Mouse (Mus musculus): Measurements from ENCODE around the gene Fosb. TPM values are rescaled to one million over a fixed set of nuclear protein-coding genes. Genes with fewer than 3 reads are reported as not detected.

Fosb gene
- total RNA-seq (2021) = 10 to 100 TPM; 20.9 to 54.7 TPM
- long read RNA-seq, experiment 1, partial matches to known transcripts = 1 of 8 reads
- long read RNA-seq, experiment 1, other reads (novel, unspliced or antisense) = 7 of 8 reads
- long read RNA-seq, experiment 2, partial matches to known transcripts = 0 of 1 reads
- long read RNA-seq, experiment 2, other reads (novel, unspliced or antisense) = 1 of 1 reads

DNA sequence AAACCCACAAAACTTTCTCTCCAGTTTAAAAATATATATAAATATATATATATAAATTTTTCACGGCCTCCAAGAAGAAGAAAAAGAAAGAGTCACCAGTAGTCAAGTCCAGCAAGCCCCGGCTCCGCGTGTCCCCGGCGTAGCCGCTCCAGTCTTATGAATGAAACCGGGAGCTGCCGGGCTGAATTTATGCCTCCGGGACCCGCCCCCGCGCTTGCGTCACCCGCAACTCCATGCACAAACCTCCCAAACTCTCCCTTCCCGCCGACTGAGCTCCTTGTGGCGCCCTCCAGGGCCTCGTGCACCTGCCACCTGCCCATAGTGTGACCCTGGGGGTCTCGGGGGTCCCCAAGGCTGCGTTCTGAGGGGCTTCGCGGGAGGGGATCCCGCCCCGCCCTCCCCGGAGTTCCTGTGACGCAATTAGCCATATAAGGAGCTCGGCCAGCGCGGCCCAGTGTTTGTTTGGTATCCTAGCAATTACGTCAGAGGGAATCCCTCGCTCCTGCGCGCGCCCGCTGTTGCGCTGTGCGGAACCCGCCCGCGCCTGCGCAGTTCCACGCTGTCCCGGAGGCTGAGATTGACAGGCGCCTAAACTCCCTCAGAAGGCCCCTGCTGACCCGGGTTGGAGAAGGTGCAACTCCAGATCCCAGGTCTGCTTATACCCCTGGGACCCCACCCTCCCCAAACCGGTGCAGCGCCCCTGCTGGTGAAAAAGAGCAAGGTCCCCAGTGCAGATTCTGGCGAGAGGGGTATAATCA is at the start of gene Fosb:
TSS of gene Fosb (minus strand) at position 168 of the 758 bp plus-strand sequence.
- DNase-seq (ENCODE audit: low spot score in 2 of 2) = peak; percentile 93 to 95

DNA sequence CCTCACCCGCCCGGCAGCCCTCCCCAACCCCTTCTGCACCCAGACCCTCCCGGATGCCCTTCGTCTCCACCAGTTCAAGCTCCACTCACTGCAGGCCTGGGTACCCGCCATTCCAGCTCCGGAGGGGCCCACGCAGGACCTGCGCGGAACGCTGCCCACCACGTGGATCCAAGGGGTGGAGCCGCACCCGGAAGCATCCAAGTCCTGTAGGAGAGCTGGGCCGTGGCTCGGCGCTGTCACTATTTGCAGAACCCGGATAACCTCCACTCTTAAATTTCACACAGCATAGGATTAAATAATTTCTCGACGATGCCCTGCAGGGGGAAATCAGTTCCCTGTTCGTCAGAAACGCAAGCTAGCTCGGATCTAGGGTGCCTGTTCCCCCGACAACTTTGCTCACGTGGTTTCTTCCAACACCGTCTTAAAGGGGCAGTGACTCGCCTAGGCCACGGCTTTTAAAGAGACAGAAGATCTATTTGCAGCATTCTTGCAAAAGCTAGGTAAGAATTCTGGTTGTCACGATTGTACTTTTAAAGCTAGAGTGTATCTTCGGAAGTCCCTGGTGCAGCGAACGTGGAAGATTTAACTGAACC is 49.5 kb upstream of the Fosb start, which contains the start of the genes Cd3eap and Ppp1r13l:
TSS of gene Cd3eap (minus strand) at position 185 of the 593 bp plus-strand sequence.
TSS of gene Ppp1r13l (plus strand) at position 451 of the 593 bp plus-strand sequence.
- peak; percentile 87 to 90 for DNase-seq (ENCODE audit: low spot score in 2 of 2)

DNA sequence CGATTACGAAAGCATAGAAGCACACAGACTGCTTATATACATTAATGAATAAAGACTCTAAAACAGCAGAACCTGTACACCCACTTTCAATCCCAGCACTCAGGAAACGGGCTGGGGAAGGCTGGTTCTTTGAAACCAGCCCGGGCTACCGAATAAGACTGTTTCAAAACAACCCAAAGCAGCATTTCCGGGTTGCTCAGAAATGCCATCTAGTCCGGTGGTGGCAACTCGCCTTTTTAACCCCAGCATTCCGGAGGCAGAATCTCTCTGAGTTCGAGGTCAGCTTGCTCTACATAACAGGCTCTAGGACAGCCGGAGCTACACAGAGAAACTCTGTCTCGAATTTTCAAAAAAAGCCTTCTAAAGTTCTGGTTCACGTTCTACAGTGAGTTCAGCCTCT is 48.8 kb upstream of the Fosb start:
- DNase-seq (ENCODE audit: low spot score in 2 of 2) = no peak

DNA sequence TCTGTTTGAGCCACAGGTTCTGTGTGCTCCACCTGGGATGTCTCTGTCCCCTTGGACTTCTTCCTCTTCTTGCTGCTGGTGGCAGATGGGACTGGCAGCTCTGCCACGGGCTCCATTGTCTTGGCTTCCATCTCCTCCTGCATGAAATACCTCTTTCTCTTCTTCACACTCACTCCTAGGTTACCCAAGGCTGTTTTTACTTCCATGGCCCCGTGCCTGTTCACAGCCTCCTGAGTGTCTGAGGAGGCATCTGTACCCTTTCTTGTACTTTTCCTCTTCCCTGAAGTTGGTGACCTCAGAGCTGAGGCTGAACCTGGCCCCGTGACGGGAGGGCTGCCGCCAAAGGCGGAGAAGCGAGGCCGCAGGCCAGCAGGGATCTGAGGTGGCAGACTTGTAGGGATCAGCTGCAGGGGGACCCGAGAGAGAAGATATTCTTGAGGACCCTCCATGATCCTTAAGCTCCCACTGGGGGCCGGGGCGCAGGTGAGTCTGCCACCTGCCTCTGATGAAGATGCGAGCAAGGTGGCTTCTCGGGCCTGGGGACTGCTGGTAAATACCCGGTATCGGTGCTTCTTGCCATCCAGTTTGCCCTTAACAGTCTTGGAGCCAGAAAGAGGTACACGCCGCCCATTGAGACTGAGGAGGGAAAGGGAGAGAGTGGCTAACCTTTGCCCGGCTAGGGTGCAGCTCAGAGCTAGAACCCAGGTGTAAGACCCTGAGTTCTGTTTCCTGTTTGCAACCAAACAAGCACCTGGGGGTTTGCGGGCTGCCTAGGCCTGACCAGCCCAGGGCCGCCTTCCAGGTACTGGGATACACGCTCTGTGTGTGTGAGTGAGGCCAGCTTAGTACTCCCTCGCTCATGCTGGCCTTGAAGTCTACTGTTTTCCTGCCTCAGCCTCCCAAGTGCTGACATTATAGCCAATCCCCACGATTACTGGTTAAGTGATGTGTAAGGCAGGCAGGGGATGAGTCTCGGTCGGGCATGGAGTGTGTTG is 47.8 kb upstream of the Fosb start:
- DNase-seq (ENCODE audit: low spot score in 2 of 2) = no peak

- no peak for DNase-seq (ENCODE audit: low spot score in 2 of 2)
Measured at GRCm38 (mm10) chr7:19356311-19356710, 46.5 kb upstream of the Fosb start.

DNA sequence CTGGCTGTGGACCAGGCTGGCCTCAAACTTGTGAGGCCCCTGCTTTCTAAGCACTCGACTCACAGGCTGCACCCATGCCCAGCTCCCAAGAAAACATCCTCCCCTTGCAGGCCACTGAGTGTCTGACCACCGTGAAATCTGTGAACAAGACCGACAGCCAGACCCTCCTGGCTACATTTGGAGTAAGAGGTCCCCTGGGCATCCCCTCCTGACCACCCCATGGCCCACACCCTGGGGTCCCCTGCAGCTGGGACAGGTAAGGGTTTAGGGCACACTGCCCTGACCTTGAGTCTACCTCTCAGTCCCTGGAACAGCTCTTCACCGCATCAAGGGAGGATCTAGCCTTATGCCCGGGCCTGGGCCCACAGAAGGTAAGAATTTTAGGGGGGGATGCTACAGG is 45.1 kb upstream of the Fosb start:
- DNase-seq (ENCODE audit: low spot score in 2 of 2) = no peak

GRCm38 (mm10) chr7:19350221-19350620 is 40.4 kb upstream of the Fosb start:
- DNase-seq (ENCODE audit: low spot score in 2 of 2) = no peak

DNA sequence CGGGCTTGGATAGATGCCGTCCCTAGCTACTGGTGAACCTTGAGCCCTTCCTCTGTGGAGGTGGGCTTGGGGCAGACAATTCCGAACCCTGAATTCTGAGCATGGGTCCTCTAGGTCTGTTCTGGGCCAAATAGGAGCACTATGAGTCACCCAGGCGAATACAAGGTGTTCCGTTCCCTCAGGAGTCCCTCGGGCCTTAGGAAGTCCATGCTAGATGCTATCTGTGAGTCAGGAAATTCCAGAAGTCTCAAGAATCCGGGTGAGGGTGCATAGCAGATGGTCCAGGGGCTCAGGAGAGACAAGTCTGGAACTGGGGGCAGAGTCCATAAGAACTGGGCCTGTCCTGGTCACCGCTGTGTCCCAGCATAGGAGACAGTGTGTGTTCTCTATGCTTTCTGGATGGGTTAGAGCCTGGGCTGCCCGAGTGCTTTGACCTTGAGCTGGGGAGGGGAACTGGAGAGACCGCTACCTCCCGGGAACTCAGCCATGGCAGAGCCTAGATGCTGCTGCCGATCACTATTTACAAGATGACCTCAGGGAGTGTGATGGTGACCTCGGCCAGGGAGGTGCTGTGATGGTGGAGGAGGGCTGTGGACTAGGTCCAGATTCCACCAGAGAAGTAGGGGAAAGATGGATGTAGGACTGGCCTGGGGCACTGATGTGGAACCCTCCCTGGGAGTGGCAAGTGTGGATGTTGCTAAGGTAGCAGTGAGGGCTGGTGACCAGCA is 39.5 kb upstream of the Fosb start:
- no peak for DNase-seq (ENCODE audit: low spot score in 2 of 2)

DNA sequence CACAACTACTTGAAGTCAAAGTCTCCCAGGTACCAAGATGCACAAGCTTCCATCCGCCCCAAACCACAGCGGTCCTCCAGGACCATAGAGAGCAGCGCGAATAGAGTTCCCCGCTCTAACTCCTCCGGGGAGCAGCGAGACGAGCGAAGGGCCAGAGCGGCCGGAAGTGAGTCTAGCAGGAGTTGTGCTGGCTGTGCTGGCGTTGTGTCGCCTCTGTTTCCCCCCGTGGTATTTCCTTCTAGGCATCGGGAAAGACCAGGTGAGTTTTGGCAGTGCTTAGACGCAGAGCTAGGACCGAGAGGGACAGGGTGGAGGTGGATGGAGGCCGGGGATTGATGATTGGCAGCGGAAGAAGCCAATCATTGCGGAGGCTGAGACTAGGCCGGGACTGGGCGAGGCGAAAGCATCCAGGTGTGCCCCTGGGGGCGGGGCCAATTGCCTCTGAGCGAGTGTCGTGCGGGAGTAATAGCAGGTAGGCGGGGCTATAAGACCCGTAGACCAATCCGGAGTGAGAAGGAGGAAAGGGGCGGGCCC is 35.2 kb upstream of the Fosb start:
- peak; percentile 94 to 95 for DNase-seq (ENCODE audit: low spot score in 2 of 2)

GRCm38 (mm10) chr7:19344237-19344847 is 34.5 kb upstream of the Fosb start, which contains the start of gene Ercc1:
Ercc1 (plus strand) TSS chr7:19344778.
- peak in 1 of 2 experiments; percentile 43 for DNase-seq (ENCODE audit: low spot score in 2 of 2)

- peak; percentile 70 to 77 for DNase-seq (ENCODE audit: low spot score in 2 of 2)
Measured at GRCm38 (mm10) chr7:19343210-19343808, 33.5 kb upstream of the Fosb start.

DNA sequence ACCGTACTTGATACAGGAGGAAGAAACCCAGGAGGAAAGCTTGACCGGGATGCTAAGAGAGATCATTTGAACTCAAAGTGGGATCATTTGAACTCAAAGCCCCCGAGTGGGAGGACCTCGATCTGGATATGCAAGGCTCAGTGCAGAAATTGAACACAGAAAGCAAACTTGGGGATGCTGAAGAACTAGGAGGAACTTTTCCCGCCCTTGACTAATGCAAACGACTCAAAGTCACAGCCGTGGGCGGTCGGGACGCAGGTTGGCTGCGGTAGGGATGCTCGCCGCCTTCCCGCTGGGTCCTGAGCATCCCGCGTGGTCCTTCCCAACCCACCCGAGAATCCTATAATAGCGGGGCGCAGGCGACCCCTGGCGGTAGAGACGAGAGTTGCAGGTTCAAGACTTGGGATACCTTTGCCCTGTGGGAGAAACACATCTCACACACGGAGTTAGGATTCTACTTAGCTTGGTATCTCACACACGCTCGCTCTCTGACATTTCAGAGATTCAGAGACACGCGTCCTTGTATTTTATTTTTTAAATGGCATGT is 32.7 kb upstream of the Fosb start:
- peak; percentile 91 to 93 for DNase-seq (ENCODE audit: low spot score in 2 of 2)

- peak; percentile 52 to 58 for DNase-seq (ENCODE audit: low spot score in 2 of 2)
Measured at GRCm38 (mm10) chr7:19341761-19342409, 32.0 kb upstream of the Fosb start.

DNA sequence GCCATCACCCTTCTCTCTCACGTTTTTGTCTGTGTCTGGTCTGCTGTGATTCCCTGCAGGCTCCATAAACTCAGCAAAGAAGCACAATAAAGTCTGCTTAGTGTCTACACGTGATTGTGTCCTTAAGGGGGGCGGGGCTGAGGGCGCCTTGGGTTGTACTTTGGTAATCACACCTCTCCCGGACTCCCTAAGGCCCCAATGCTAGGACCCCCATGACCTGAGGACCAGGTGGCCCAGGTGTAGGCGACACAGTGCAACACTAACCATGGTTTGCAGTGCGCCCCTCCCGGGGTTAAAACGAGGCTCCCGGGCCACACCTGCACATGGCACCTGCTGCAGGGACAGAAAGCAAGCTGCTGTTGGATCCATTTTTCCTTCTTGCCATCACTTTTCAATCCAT is 31.4 kb upstream of the Fosb start:
- DNase-seq (ENCODE audit: low spot score in 2 of 2) = no peak

GRCm38 (mm10) chr7:19338596-19338995 is 28.7 kb upstream of the Fosb start:
- no peak for DNase-seq (ENCODE audit: low spot score in 2 of 2)

DNA sequence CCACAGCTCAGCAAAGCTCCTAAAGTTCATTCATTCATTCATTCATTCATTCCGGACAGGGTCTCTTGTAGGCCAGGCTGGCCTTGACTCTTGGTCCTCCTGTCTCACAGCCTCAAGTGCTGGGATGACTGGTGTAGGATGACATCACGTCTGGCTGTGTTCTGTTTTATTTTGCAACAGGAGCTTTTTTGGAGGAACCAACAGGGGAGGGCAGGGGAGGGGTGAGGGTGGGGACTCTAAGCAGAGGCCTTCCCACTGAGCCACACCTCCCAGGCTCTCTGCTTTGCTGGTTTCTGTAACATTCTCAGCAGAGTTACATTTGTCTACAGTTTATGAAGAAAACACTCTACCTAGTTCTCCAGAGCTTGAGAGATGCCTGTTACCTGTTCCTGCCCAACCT is 28.2 kb upstream of the Fosb start:
- DNase-seq (ENCODE audit: low spot score in 2 of 2) = no peak

DNA sequence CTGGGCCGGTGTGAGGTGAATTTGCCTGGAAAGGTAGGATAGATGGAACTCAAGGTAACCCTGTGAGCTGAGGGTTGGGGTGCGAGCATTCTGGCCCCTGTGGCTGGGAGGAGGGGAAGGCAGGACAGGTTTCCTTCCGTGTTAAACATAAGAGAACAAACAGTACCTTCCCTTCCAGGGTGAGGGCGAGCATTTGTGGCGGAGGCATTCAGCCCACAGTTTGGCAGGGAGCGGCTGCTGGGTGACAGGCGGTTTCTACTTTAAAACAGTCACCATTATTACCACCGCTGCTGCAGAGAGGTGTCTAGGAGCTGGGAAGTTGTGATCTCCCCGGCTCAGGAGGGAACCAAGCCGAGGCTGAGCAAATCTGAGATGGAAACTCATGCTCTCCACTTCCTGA is 27.3 kb upstream of the Fosb start:
- DNase-seq (ENCODE audit: low spot score in 2 of 2) = peak; percentile 51 to 58

- DNase-seq (ENCODE audit: low spot score in 2 of 2) = no peak
Measured at GRCm38 (mm10) chr7:19335583-19335982, 25.7 kb upstream of the Fosb start.
